Mouse (Mus musculus) thymus, adult 2 months (tissue): ENCODE measurements around the gene Nell2. TPM values are rescaled to one million over a fixed set of nuclear protein-coding genes. Genes with fewer than 3 reads are reported as not detected.

Experiments
- DNase-seq: peaks from one replicate; pipeline ENCODE4 v3.0.0; 2021
- H3K27ac ChIP-seq: fragments of 200-500 bp; 2 replicates; pipeline ENCODE4 v1.5.1; 2012; ENCODE audit warnings: low read length, control low read depth; ENCODE audit not compliant: control insufficient read depth, insufficient read depth
- H3K27me3 ChIP-seq: fragments of 200-500 bp; 2 replicates; pipeline ENCODE4 v1.6.1; 2012; ENCODE audit warnings: mild to moderate bottlenecking, low read length, moderate library complexity, mixed read lengths; ENCODE audit not compliant: control insufficient read depth, insufficient read depth
- H3K36me3 ChIP-seq: fragments of 200-500 bp; 2 replicates; pipeline ENCODE4 v1.6.1; 2012; ENCODE audit warnings: mild to moderate bottlenecking, low read length, moderate library complexity; ENCODE audit not compliant: control insufficient read depth, insufficient read depth
- H3K4me1 ChIP-seq: fragments of 200-500 bp; replicated peaks from 2 replicates; pipeline ENCODE4 v1.6.1; 2012; ENCODE audit warnings: low read length; ENCODE audit not compliant: control insufficient read depth, insufficient read depth
- H3K4me3 ChIP-seq: fragments of 200-500 bp; 2 replicates; pipeline ENCODE4 v1.5.1; 2012; ENCODE audit warnings: mild to moderate bottlenecking, low read length, control low read depth, moderate library complexity; ENCODE audit not compliant: control insufficient read depth, insufficient read depth
- CTCF ChIP-seq: fragments of 200-500 bp; IDR thresholded peaks from 2 replicates; pipeline ENCODE4 v1.5.1; 2012; ENCODE audit warnings: mild to moderate bottlenecking, control low read depth, low read length, moderate library complexity, borderline replicate concordance; ENCODE audit not compliant: control insufficient read depth, poor library complexity, insufficient read depth; ENCODE audit errors: extremely low read depth
- POLR2A ChIP-seq: fragments of 200-500 bp; IDR thresholded peaks from 2 replicates; pipeline ENCODE4 v1.6.1; 2012; ENCODE audit warnings: mild to moderate bottlenecking, low read length, control low read depth, moderate library complexity; ENCODE audit not compliant: control insufficient read depth, poor library complexity, insufficient read depth; ENCODE audit errors: extremely low read depth
- WGBS: fragments of 180-500 bp; shearing (Covaris S2); methylation state at CpG from one replicate; pipeline ENCODE4 v1.1.7; 2018; 5-methylcytosine and 5-hydroxymethylcytosine counted together
- polyA plus RNA-seq: library from polyadenylated mRNA; depleted of rRNA; stranded (reverse); fragments of >200 nt; gene quantifications from 2 replicates; pipeline ENCODE4 v1.2.3, GENCODE M21; 2012

Nell2 gene
- polyA plus RNA-seq, 1 experiment = 1.4 TPM

DNA sequence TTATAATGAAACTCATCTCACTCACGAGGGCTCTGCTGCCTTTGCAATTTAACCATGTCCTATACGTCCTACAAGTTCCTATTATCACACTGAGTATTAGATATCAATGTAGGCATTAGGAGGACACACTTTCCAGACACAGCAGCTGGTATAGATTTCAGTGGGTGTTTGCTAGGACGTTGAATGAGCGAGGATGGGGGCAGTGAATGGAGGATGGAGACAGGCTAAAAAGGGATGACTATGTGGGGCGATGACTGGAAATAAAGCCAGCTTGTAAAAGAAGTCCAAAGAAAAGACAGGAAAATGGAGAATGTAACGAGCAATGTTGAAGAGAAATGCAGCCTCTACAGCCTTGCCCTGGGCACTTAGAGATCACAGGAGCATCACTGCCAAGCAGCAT, 14.3 kb upstream of the Nell2 start:
- H3K27me3 ChIP-seq = no peaks in the 10 kb centered on the region
- no peaks in the 10 kb centered on the region for H3K4me1 ChIP-seq
- DNase-seq = no peak
- WGBS = 83% methylated on average over 6 of the region's 6 CpGs
- H3K27ac ChIP-seq = no peak overlapping the region
- no peak for TF ChIP-seq CTCF
- TF ChIP-seq POLR2A = no peak
- H3K4me3 ChIP-seq = no peak overlapping the region
- no peaks in the 10 kb centered on the region for H3K36me3 ChIP-seq

DNA sequence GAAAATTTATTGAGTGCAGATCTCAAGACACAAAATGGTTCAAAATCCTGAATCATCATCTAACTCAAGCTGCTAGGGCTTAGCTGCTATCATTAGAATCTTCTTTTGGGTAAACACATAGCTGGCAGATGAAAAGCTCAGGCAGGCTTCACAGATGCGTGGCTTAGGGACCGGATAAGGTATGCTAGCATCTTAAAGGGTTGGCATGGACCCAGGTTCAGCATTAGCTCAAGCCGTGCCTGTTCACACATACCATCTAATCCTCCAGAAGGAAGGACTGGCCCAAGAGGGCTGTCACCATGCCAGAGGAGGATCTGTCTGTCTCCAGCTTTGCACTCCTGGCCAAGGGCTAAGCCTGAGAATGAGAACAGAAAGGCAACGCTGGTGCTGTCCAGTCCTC, 8.4 kb upstream of the Nell2 start:
- Histone ChIP-seq H3K4me3 (no peak overlapping the region), H3K27me3 (no peaks in the 10 kb centered on the region), H3K4me1 (no peaks in the 10 kb centered on the region), H3K27ac (no peak overlapping the region), H3K36me3 (no peaks in the 10 kb centered on the region)
- no peak for DNase-seq
- no peak for TF ChIP-seq CTCF
- TF ChIP-seq POLR2A = no peak
- WGBS = 89% methylated on average over 4 of the region's 4 CpGs

DNA sequence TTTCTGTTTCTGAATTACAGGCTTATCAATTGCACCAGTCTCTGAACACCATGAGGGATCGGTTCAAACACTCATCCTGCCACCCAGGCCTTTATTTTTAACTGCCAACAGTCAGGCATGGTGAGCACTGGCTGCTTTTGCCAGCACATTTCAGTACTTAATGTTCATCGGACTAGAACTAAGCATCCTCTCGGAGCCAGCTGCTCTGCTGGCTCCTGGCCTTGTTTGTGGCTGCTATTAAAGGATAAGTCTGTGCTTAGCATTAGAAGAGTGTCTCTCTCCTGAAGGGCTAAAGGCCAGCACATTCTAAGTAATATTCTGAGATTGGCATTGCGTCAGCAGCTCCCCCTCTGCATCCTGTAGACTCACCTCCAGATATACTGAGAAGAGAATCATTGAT, 7.9 kb upstream of the Nell2 start:
- 84% methylated on average over 4 of the region's 4 CpGs for WGBS
- TF ChIP-seq POLR2A = no peak
- Histone ChIP-seq H3K4me1 (no peaks in the 10 kb centered on the region), H3K36me3 (no peaks in the 10 kb centered on the region), H3K27me3 (no peaks in the 10 kb centered on the region), H3K4me3 (no peak overlapping the region), H3K27ac (no peak overlapping the region)
- no peak for DNase-seq

DNA sequence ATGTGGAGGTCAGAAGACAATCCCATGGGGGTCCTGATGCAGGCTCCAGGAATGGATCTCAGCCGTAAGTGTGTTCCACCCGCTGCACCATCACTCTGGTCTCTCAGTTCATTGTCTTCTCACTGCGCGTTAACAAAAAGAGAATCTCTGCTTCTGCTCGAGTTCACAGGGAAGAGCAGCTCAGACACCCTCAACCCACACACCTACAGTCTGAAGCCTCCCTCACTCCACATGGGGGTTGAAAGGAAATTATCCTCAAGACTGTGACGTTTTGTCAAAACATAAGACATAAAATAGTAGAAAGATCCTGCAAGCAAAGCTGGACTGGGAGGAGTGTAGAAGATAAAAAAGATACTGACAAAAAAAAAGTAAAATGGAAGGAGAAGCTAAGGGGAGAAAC, 6.3 kb upstream of the Nell2 start:
- H3K4me1 ChIP-seq = no peaks in the 10 kb centered on the region
- H3K4me3 ChIP-seq = no peak overlapping the region
- no peaks in the 10 kb centered on the region for H3K27me3 ChIP-seq
- WGBS = 84% methylated on average over 6 of the region's 6 CpGs
- H3K27ac ChIP-seq = no peak overlapping the region
- DNase-seq = no peak
- no peaks in the 10 kb centered on the region for H3K36me3 ChIP-seq
- TF ChIP-seq CTCF = no peak
- no peak for TF ChIP-seq POLR2A

DNA sequence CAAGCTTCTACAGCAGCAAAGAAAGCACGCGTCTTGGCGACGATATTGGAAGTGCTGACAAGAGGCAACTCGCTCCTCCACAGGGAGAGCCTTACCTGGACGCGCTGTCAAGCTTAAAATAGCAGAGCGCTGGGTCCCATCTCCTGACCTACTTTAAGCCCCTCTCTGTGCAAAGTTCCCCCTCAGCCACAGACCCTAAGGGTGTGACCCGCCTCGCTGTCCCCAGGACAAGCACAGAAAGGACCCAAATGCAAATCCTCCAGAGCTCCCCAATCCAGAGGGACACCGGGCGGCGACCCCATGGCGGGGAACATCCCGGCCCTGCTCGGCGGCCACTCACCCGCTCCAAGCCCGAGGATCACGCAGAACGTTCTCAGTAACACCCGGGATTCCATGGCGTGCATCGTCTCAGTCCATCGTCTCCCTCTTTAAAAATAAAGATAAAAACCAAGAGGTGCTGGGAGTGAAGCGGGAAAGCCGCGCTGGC, 855 bp downstream of the Nell2 start:
- DNase-seq = no peak
- no peaks in the 10 kb centered on the region for H3K36me3 ChIP-seq
- TF ChIP-seq CTCF (no peak), POLR2A (no peak)
- H3K27ac ChIP-seq = no peak overlapping the region
- WGBS = 4% methylated on average over 28 of the region's 28 CpGs
- peaks cover 3% of the 10 kb centered on the region; the same call in 1 of the 2 replicates for H3K27me3 ChIP-seq
- H3K4me1 ChIP-seq = no peaks in the 10 kb centered on the region
- H3K4me3 ChIP-seq = no peak overlapping the region

DNA sequence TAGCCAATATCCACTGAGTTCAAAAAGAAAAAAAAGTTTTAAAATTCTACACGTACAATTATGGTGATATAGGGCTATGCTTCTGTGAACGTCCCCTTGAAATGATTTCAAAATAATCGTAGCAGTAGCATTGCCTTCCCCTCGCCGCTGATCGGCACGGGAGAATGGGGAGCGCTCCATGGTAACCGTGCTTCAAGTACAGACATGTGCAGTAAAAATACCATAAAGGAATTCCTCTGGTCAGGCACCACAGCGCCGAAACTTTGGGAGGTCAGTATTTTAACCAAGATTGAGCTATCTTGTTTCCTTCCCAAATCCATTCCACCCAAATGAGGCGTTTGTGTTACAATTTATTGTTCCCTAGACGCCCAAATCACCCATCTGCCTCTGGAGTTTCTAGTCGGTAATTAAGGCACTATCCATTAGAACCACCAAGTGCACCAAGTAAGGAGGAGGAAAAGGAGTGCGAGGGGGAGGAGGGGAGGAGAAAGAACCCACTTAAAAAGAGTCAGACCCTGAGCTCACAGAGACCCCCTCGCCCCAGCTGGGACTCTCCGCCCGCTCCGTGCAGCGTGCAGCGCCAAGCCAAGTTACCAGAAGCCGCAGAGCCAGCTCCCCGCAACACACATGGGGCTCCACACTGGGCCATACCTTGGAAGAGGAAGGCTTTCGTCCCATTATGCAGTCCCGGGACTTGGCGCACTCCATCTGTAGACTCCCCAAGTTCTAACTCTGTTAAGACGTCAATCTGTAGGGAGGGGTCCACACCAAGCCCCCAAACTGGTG, 1.5 kb downstream of the Nell2 start:
- Histone ChIP-seq H3K36me3 (no peaks in the 10 kb centered on the region), H3K4me1 (no peaks in the 10 kb centered on the region), H3K27ac (no peak overlapping the region), H3K4me3 (no peak overlapping the region), H3K27me3 (peaks cover 3% of the 10 kb centered on the region; the same call in 1 of the 2 replicates)
- TF ChIP-seq CTCF = no peak
- no peak for TF ChIP-seq POLR2A
- DNase-seq = no peak
- 12% methylated on average over 27 of the region's 27 CpGs for WGBS
